8 mouse cellular contexts compared by ENCODE assay signal in genomic region chr2:18680961-18681360, GRCm38 (mm10). TPM values are rescaled to one million over a fixed set of nuclear protein-coding genes. Genes with fewer than 3 reads are reported as not detected.
DNase-seq lines count a peak whose midpoint lies in the region; ATAC-seq lines count a peak whose summit lies in the region.

No protein-coding gene starts in this region.

- peak overlapping the region; percentile 12; the same call in 1 of the 2 replicates for H3K9ac ChIP-seq in forebrain, embryonic 11.5 days (ENCODE audit: low read length)

- peaks cover 32% of the 10 kb centered on the region for H3K27me3 ChIP-seq in forebrain, embryonic 11.5 days (ENCODE audit: control insufficient read depth, insufficient read depth, low read length)

- DNase-seq in cerebellum, adult 9-10 months: peak; percentile 36
- DNase-seq in cerebellum, adult 8-10 months: no peak
- DNase-seq in adrenal gland, postnatal 10 days: peak; percentile 65
- peak; percentile 77 for DNase-seq in forebrain, embryonic 11.5 days (ENCODE audit: low spot score)
- DNase-seq in heart, postnatal 25 days (ENCODE audit: low spot score): peak; percentile 48
- peak; percentile 78 to 84 for DNase-seq in kidney, postnatal 25 days
- peak; percentile 66 for DNase-seq in lung, postnatal 25 days (ENCODE audit: low spot score)
- DNase-seq in right cerebral cortex, postnatal 10 days (ENCODE audit: low spot score in 2 of 2): peak; percentile 71 to 73

- ATAC-seq in forebrain, embryonic 11.5 days (replicated peaks; ENCODE audit: low FRiP score): no peak

- H3K4me1 ChIP-seq in forebrain, embryonic 11.5 days (replicated peaks; ENCODE audit: control insufficient read depth, insufficient read depth, low read length): peaks cover 15% of the 10 kb centered on the region; the same call in 1 of the 2 replicates

- peak overlapping the region; percentile 44 for H3K4me2 ChIP-seq in forebrain, embryonic 11.5 days (ENCODE audit: low read depth, low read length, severe bottlenecking)

- intact Hi-C loops in heart, postnatal 25 days (cut with DNase I): no loop called here

- WGBS in forebrain, embryonic 11.5 days: 1% methylated on average over 28 of the region's 29 CpGs

- peak overlapping the region; percentile 19 for H3K4me3 ChIP-seq in forebrain, embryonic 11.5 days (ENCODE audit: low read depth, low read length)

- no peaks in the 10 kb centered on the region for H3K9me3 ChIP-seq in forebrain, embryonic 11.5 days (ENCODE audit: control insufficient read depth, low read length)

- no peak overlapping the region for H3K27ac ChIP-seq in forebrain, embryonic 11.5 days (ENCODE audit: low read depth, low read length)

- no peaks in the 10 kb centered on the region for H3K36me3 ChIP-seq in forebrain, embryonic 11.5 days (ENCODE audit: control insufficient read depth, insufficient read depth, low read length)

RNA-seq across cellular contexts. Expression of gene Bmi1, which starts 4.1 kb away (rescaled TPM):
- 10 to 100 TPM; 38.9 to 48.8 TPM for total RNA-seq in adrenal gland, postnatal 10 days (2021)
- 44.4 and 47.5 TPM in 2 replicates for polyA plus RNA-seq in forebrain, embryonic 11.5 days (2014; fragmentation: Nextera tagmentation; extraction: Ambion mirVana)
- total RNA-seq in heart, postnatal 25 days (2021): 10 to 100 TPM; 65.2 to 72.8 TPM

RNA-seq across cellular contexts. Expression of gene Commd3, which starts 8.8 kb away (rescaled TPM):
- total RNA-seq in adrenal gland, postnatal 10 days (2021): 100 to 1,000 TPM; 111 to 122 TPM
- 123 and 134 TPM in 2 replicates for polyA plus RNA-seq in forebrain, embryonic 11.5 days (2014; fragmentation: Nextera tagmentation; extraction: Ambion mirVana)
- total RNA-seq in heart, postnatal 25 days (2021): 100 to 1,000 TPM; 100 to 105 TPM

RNA-seq across cellular contexts. Expression of gene Spag6, which starts 12.9 kb away (rescaled TPM):
- total RNA-seq in adrenal gland, postnatal 10 days (2021): 1 to 10 TPM in 1 of 2 experiments, under 1 TPM in 1; 0.69 to 1.3 TPM
- 0.21 and 0.44 TPM in 2 replicates for polyA plus RNA-seq in forebrain, embryonic 11.5 days (2014; fragmentation: Nextera tagmentation; extraction: Ambion mirVana)
- total RNA-seq in heart, postnatal 25 days (2021): under 1 TPM; 0.36 to 0.42 TPM
